Mouse (Mus musculus): ENCODE measurements around the gene Apobec2. TPM values are rescaled to one million over a fixed set of nuclear protein-coding genes. Genes with fewer than 3 reads are reported as not detected.

The Apobec2 gene
- polyA plus RNA-seq, 1 experiment from 2014 or later = 7.2 TPM

GRCm38 (mm10) chr17:48388666-48389065, 44.1 kb downstream of the Apobec2 start:
- no peak overlapping the region for H3K4me3 ChIP-seq (ENCODE audit: low read depth, low read length)
- H3K27me3 ChIP-seq (ENCODE audit: control insufficient read depth, insufficient read depth, low read length) = no peaks in the 10 kb centered on the region
- H3K4me1 ChIP-seq (replicated peaks; ENCODE audit: control insufficient read depth, insufficient read depth) = no peaks in the 10 kb centered on the region
- H3K9me3 ChIP-seq (ENCODE audit: control insufficient read depth, low read length) = no peaks in the 10 kb centered on the region
- no peak overlapping the region for H3K27ac ChIP-seq (replicated peaks)
- H3K9ac ChIP-seq (ENCODE audit: low read length) = no peak overlapping the region
- WGBS = 82% methylated on average over 2 of the region's 2 CpGs
- H3K36me3 ChIP-seq (ENCODE audit: control insufficient read depth, insufficient read depth, low read length) = peaks cover 38% of the 10 kb centered on the region; the same call in 1 of the 2 replicates
- no peak for TF ChIP-seq EP300 (optimal IDR thresholded peaks at IDR 0.05)
- ATAC-seq (ENCODE audit: low FRiP score, low TSS enrichment) = no peak
- H3K4me2 ChIP-seq (replicated peaks; ENCODE audit: low read depth) = no peak overlapping the region
- no peak for DNase-seq (ENCODE audit: low spot score)

- Histone ChIP-seq H3K4me3 (ENCODE audit: low read depth, low read length) (no peak overlapping the region), H3K4me2 (replicated peaks; ENCODE audit: low read depth) (no peak overlapping the region), H3K27ac (replicated peaks) (no peak overlapping the region), H3K36me3 (ENCODE audit: control insufficient read depth, insufficient read depth, low read length) (peaks cover 22% of the 10 kb centered on the region; the same call in 1 of the 2 replicates), H3K9ac (ENCODE audit: low read length) (no peak overlapping the region), H3K27me3 (ENCODE audit: control insufficient read depth, insufficient read depth, low read length) (no peaks in the 10 kb centered on the region), H3K4me1 (replicated peaks; ENCODE audit: control insufficient read depth, insufficient read depth) (no peaks in the 10 kb centered on the region), H3K9me3 (ENCODE audit: control insufficient read depth, low read length) (no peaks in the 10 kb centered on the region)
- 52% methylated on average over 2 of the region's 2 CpGs for WGBS
- ATAC-seq (ENCODE audit: low FRiP score, low TSS enrichment) = no peak
- DNase-seq (ENCODE audit: low spot score) = no peak
- TF ChIP-seq CTCF (IDR thresholded peaks at IDR 0.05; ENCODE audit: low read depth) = no peak
- no peak for TF ChIP-seq EP300 (optimal IDR thresholded peaks at IDR 0.05)
Measured at GRCm38 (mm10) chr17:48385786-48386461, 46.8 kb downstream of the Apobec2 start.

GRCm38 (mm10) chr17:48379050-48379449, 53.7 kb downstream of the Apobec2 start:
- Histone ChIP-seq H3K4me3 (ENCODE audit: low read depth, low read length) (no peak overlapping the region), H3K27ac (replicated peaks) (no peak overlapping the region)
- no peak for DNase-seq (ENCODE audit: low spot score)

GRCm38 (mm10) chr17:48376102-48376501, 56.6 kb downstream of the Apobec2 start:
- no peak overlapping the region for H3K4me3 ChIP-seq (ENCODE audit: low read depth, low read length)
- no peaks in the 10 kb centered on the region for H3K36me3 ChIP-seq (ENCODE audit: control insufficient read depth, insufficient read depth, low read length)
- no peak overlapping the region for H3K4me2 ChIP-seq (replicated peaks; ENCODE audit: low read depth)
- ATAC-seq (ENCODE audit: low FRiP score, low TSS enrichment) = no peak
- no peak overlapping the region for H3K9ac ChIP-seq (ENCODE audit: low read length)
- no peaks in the 10 kb centered on the region for H3K27me3 ChIP-seq (ENCODE audit: control insufficient read depth, insufficient read depth, low read length)
- TF ChIP-seq EP300 (optimal IDR thresholded peaks at IDR 0.05) (no peak), CTCF (IDR thresholded peaks at IDR 0.05; ENCODE audit: low read depth) (no peak)
- H3K4me1 ChIP-seq (replicated peaks; ENCODE audit: control insufficient read depth, insufficient read depth) = no peaks in the 10 kb centered on the region
- no peak overlapping the region for H3K27ac ChIP-seq (replicated peaks)
- H3K9me3 ChIP-seq (ENCODE audit: control insufficient read depth, low read length) = no peaks in the 10 kb centered on the region
- WGBS = 85% methylated on average over 1 of the region's 1 CpGs
- no peak for DNase-seq (ENCODE audit: low spot score)

More at GRCm38 (mm10) chr17:48379050-48379449, 53.7 kb downstream of the Apobec2 start:
- H3K4me1 ChIP-seq (replicated peaks; ENCODE audit: control insufficient read depth, insufficient read depth) = no peaks in the 10 kb centered on the region
- no peaks in the 10 kb centered on the region for H3K9me3 ChIP-seq (ENCODE audit: control insufficient read depth, low read length)
- H3K9ac ChIP-seq (ENCODE audit: low read length) = no peak overlapping the region
- H3K27me3 ChIP-seq (ENCODE audit: control insufficient read depth, insufficient read depth, low read length) = no peaks in the 10 kb centered on the region
- no peaks in the 10 kb centered on the region for H3K36me3 ChIP-seq (ENCODE audit: control insufficient read depth, insufficient read depth, low read length)
- H3K4me2 ChIP-seq (replicated peaks; ENCODE audit: low read depth) = no peak overlapping the region
- TF ChIP-seq EP300 (optimal IDR thresholded peaks at IDR 0.05) = no peak
- no peak for TF ChIP-seq CTCF (IDR thresholded peaks at IDR 0.05; ENCODE audit: low read depth)
- ATAC-seq (ENCODE audit: low FRiP score, low TSS enrichment) = no peak

- Histone ChIP-seq H3K27me3 (ENCODE audit: control insufficient read depth, insufficient read depth, low read length) (no peaks in the 10 kb centered on the region), H3K4me2 (replicated peaks; ENCODE audit: low read depth) (no peak overlapping the region), H3K9me3 (ENCODE audit: control insufficient read depth, low read length) (no peaks in the 10 kb centered on the region), H3K36me3 (ENCODE audit: control insufficient read depth, insufficient read depth, low read length) (no peaks in the 10 kb centered on the region), H3K4me1 (replicated peaks; ENCODE audit: control insufficient read depth, insufficient read depth) (no peaks in the 10 kb centered on the region), H3K27ac (replicated peaks) (no peak overlapping the region), H3K9ac (ENCODE audit: low read length) (no peak overlapping the region), H3K4me3 (ENCODE audit: low read depth, low read length) (no peak overlapping the region)
- 79% methylated on average over 8 of the region's 8 CpGs for WGBS
- no peak for DNase-seq (ENCODE audit: low spot score)
- TF ChIP-seq CTCF (IDR thresholded peaks at IDR 0.05; ENCODE audit: low read depth) (no peak), EP300 (optimal IDR thresholded peaks at IDR 0.05) (no peak)
- no peak for ATAC-seq (ENCODE audit: low FRiP score, low TSS enrichment)
Measured at GRCm38 (mm10) chr17:48372987-48373386, 59.7 kb downstream of the Apobec2 start.

- Histone ChIP-seq H3K4me1 (replicated peaks; ENCODE audit: control insufficient read depth, insufficient read depth) (no peaks in the 10 kb centered on the region), H3K36me3 (ENCODE audit: control insufficient read depth, insufficient read depth, low read length) (no peaks in the 10 kb centered on the region), H3K9me3 (ENCODE audit: control insufficient read depth, low read length) (no peaks in the 10 kb centered on the region), H3K27me3 (ENCODE audit: control insufficient read depth, insufficient read depth, low read length) (no peaks in the 10 kb centered on the region), H3K9ac (ENCODE audit: low read length) (no peak overlapping the region), H3K4me2 (replicated peaks; ENCODE audit: low read depth) (no peak overlapping the region), H3K4me3 (ENCODE audit: low read depth, low read length) (no peak overlapping the region), H3K27ac (replicated peaks) (no peak overlapping the region)
- DNase-seq (ENCODE audit: low spot score) (no peak), ATAC-seq (ENCODE audit: low FRiP score, low TSS enrichment) (no peak)
- no peak for TF ChIP-seq CTCF (IDR thresholded peaks at IDR 0.05; ENCODE audit: low read depth)
- TF ChIP-seq EP300 (optimal IDR thresholded peaks at IDR 0.05) = no peak
Measured at GRCm38 (mm10) chr17:48371621-48372020, 61.1 kb downstream of the Apobec2 start.

Other genes with a start within 250 kb of the Apobec2 start
- 0.05 TPM in 1 of 2 replicates, not detected in the other for gene Trem1, start 200.2 kb downstream of the Apobec2 start, polyA plus RNA-seq (2015; fragmentation: Nextera tagmentation; extraction: Ambion mirVana)
- 0.10 TPM in 1 of 2 replicates, not detected in the other for gene Trem3, start 185.2 kb downstream of the Apobec2 start, polyA plus RNA-seq (2015; fragmentation: Nextera tagmentation; extraction: Ambion mirVana)
- gene Treml4, start 168.6 kb downstream of the Apobec2 start, polyA plus RNA-seq (2015; fragmentation: Nextera tagmentation; extraction: Ambion mirVana) = 0.19 and 0.24 TPM in 2 replicates
- 0.10 TPM in 2 replicates for gene Treml2, start 133.4 kb downstream of the Apobec2 start, polyA plus RNA-seq (2015; fragmentation: Nextera tagmentation; extraction: Ambion mirVana)
- 0.18 and 0.21 TPM in 2 replicates for gene B430306N03Rik, start 116.8 kb downstream of the Apobec2 start, polyA plus RNA-seq (2015; fragmentation: Nextera tagmentation; extraction: Ambion mirVana)
- 3.5 and 4.2 TPM in 2 replicates for gene Trem2, start 86.5 kb downstream of the Apobec2 start, polyA plus RNA-seq (2015; fragmentation: Nextera tagmentation; extraction: Ambion mirVana)
- not detected in 2 replicates for gene Treml1, start 73.0 kb downstream of the Apobec2 start, polyA plus RNA-seq (2015; fragmentation: Nextera tagmentation; extraction: Ambion mirVana)
- 3.0 and 3.5 TPM in 2 replicates for gene Nfya, start 23.0 kb downstream of the Apobec2 start, polyA plus RNA-seq (2015; fragmentation: Nextera tagmentation; extraction: Ambion mirVana)
- gene Oard1, start 22.9 kb downstream of the Apobec2 start, polyA plus RNA-seq (2015; fragmentation: Nextera tagmentation; extraction: Ambion mirVana) = 42.3 and 43.8 TPM in 2 replicates
- 0.41 and 0.51 TPM in 2 replicates for gene Tspo2, start 18.6 kb upstream of the Apobec2 start, polyA plus RNA-seq (2015; fragmentation: Nextera tagmentation; extraction: Ambion mirVana)
- 3.3 and 3.5 TPM in 2 replicates for gene Unc5cl, start 22.0 kb upstream of the Apobec2 start, polyA plus RNA-seq (2015; fragmentation: Nextera tagmentation; extraction: Ambion mirVana)

Measured in stomach, postnatal 0 days (tissue).